Mouse (Mus musculus) heart, embryonic 16.5 days (tissue): ENCODE measurements at regions not wholly inside any gene's neighbourhood (a gene's known extent, or its start where the extent isn't known, plus 50 kb on each side); places are given as distances from the start of the nearest gene placed in this dataset.
"Not testable (repeated sequence)": the region's sequence is repeated elsewhere in the genome, so short reads cannot be mapped to it uniquely, and the experiment has no call there.

Experiments used
- ATAC-seq: fragments of 200-750 bp; cut with Nextera tagmentation; replicated peaks from 2 replicates; pipeline ENCODE4 v1.8.0; 2017; ENCODE audit warnings: moderate number of reproducible peaks; ENCODE audit not compliant: insufficient read depth, low FRiP score; ENCODE audit errors: extremely low read depth
- H3K27ac ChIP-seq: fragments of 300-500 bp; sonication (generic); 2 replicates; pipeline ENCODE4 v1.5.1; 2014; ENCODE audit warnings: mild to moderate bottlenecking, low read length, control low read depth, moderate library complexity
- H3K27me3 ChIP-seq: fragments of 300-500 bp; sonication (generic); 2 replicates; pipeline ENCODE4 v1.6.1; 2014; ENCODE audit warnings: low read length, mixed read lengths; ENCODE audit not compliant: control insufficient read depth, insufficient read depth
- H3K36me3 ChIP-seq: fragments of 300-500 bp; sonication (generic); 2 replicates; pipeline ENCODE4 v1.6.1; 2014; ENCODE audit not compliant: control insufficient read depth, insufficient read depth
- H3K4me1 ChIP-seq: fragments of 300-500 bp; sonication (generic); 2 replicates; pipeline ENCODE4 v1.6.1; 2014; ENCODE audit warnings: low read length, mixed read lengths; ENCODE audit not compliant: control insufficient read depth, insufficient read depth
- H3K4me2 ChIP-seq: fragments of 300-500 bp; sonication (generic); 2 replicates; pipeline ENCODE4 v1.6.1; 2014; ENCODE audit warnings: low read depth, mild to moderate bottlenecking, control low read depth, low read length
- H3K4me3 ChIP-seq: fragments of 300-500 bp; sonication (generic); 2 replicates; pipeline ENCODE4 v1.5.1; 2014; ENCODE audit warnings: mild to moderate bottlenecking, control low read depth, low read length
- H3K9ac ChIP-seq: fragments of 300-500 bp; sonication (generic); 2 replicates; pipeline ENCODE4 v1.6.1; 2014; ENCODE audit warnings: low read length, control low read depth
- H3K9me3 ChIP-seq: fragments of 300-500 bp; sonication (generic); replicated peaks from 2 replicates; pipeline ENCODE4 v1.6.1; 2016; ENCODE audit warnings: low read length; ENCODE audit not compliant: control insufficient read depth
- WGBS: fragments of 180-500 bp; shearing (Covaris S2); extraction: QIAGEN DNeasy Blood & Tissue Kit; methylation state at CpG from one replicate; pipeline ENCODE4 v1.1.7; 2014; 5-methylcytosine and 5-hydroxymethylcytosine counted together

- Histone ChIP-seq H3K9me3 (no peaks in the 10 kb centered on the region), H3K27me3 (no peaks in the 10 kb centered on the region), H3K9ac (no peak overlapping the region), H3K4me1 (no peaks in the 10 kb centered on the region), H3K4me3 (no peak overlapping the region), H3K4me2 (no peak overlapping the region), H3K27ac (no peak overlapping the region), H3K36me3 (no peaks in the 10 kb centered on the region)
- no peak for ATAC-seq
- WGBS: 62% methylated on average over 2 of the region's 2 CpGs
Measured at GRCm38 (mm10) chr3:18479557-18479956, 531.3 kb downstream of the Cypt12 start.

GRCm38 (mm10) chr3:18482006-18482405, 533.8 kb downstream of the Cypt12 start:
- H3K4me2 ChIP-seq: no peak overlapping the region
- H3K4me3 ChIP-seq: no peak overlapping the region
- H3K9me3 ChIP-seq: no peaks in the 10 kb centered on the region
- no peaks in the 10 kb centered on the region for H3K4me1 ChIP-seq
- no peak for ATAC-seq
- H3K27me3 ChIP-seq: no peaks in the 10 kb centered on the region
- H3K36me3 ChIP-seq: no peaks in the 10 kb centered on the region
- H3K27ac ChIP-seq: no peak overlapping the region
- WGBS: 65% methylated on average over 2 of the region's 2 CpGs
- no peak overlapping the region for H3K9ac ChIP-seq

GRCm38 (mm10) chr3:18488886-18489285, 540.7 kb downstream of the Cypt12 start:
- H3K4me3 ChIP-seq: no peak overlapping the region
- no peaks in the 10 kb centered on the region for H3K36me3 ChIP-seq
- no peaks in the 10 kb centered on the region for H3K27me3 ChIP-seq
- no peak for ATAC-seq
- H3K9me3 ChIP-seq: no peaks in the 10 kb centered on the region
- no peaks in the 10 kb centered on the region for H3K4me1 ChIP-seq
- WGBS: 60% methylated on average over 2 of the region's 2 CpGs
- no peak overlapping the region for H3K27ac ChIP-seq
- H3K4me2 ChIP-seq: no peak overlapping the region
- H3K9ac ChIP-seq: no peak overlapping the region

- 69% methylated on average over 3 of the region's 3 CpGs for WGBS
- Histone ChIP-seq H3K36me3 (no peaks in the 10 kb centered on the region), H3K4me3 (no peak overlapping the region), H3K27me3 (no peaks in the 10 kb centered on the region), H3K4me1 (no peaks in the 10 kb centered on the region), H3K9ac (no peak overlapping the region), H3K9me3 (no peaks in the 10 kb centered on the region), H3K4me2 (no peak overlapping the region), H3K27ac (no peak overlapping the region)
- no peak for ATAC-seq
Measured at GRCm38 (mm10) chr3:18522562-18522961, 574.4 kb downstream of the Cypt12 start.

- 68% methylated on average over 2 of the region's 2 CpGs for WGBS
- no peak overlapping the region for H3K27ac ChIP-seq
- ATAC-seq: no peak
Measured at GRCm38 (mm10) chr3:18524011-18524410, 575.8 kb downstream of the Cypt12 start.

DNA sequence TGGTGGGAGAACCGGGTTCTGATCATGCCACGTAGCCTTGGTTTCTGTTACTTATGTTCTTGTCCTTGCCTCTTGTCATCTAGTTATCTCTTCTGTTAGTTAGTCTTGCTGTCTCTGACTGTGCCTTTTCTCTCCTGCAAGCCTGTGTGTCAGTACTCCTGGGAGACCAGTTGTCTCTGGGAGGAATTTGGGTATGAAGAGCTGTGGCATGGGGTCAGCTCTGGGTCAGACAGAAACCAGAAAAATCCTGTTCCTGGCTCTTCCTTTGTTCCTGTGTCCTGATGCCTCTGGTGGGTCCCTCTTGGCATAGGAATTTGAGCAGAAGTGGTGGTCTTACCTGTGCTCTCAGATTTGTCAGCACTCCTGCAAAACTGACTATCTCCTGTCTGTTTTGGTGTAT, 609.0 kb downstream of the Cypt12 start:
- 80% methylated on average over 2 of the region's 2 CpGs for WGBS
- H3K4me1 ChIP-seq: no peaks in the 10 kb centered on the region
- no peak for ATAC-seq

More at GRCm38 (mm10) chr3:18524011-18524410, 575.8 kb downstream of the Cypt12 start:
- H3K9me3 ChIP-seq: no peaks in the 10 kb centered on the region
- H3K4me1 ChIP-seq: no peaks in the 10 kb centered on the region
- H3K36me3 ChIP-seq: no peaks in the 10 kb centered on the region
- H3K4me3 ChIP-seq: no peak overlapping the region
- no peak overlapping the region for H3K9ac ChIP-seq
- H3K4me2 ChIP-seq: no peak overlapping the region
- no peaks in the 10 kb centered on the region for H3K27me3 ChIP-seq

GRCm38 (mm10) chr3:18560282-18560785, 612.1 kb downstream of the Cypt12 start:
- WGBS: 57% methylated on average over 4 of the region's 4 CpGs
- no peaks in the 10 kb centered on the region for H3K36me3 ChIP-seq
- no peaks in the 10 kb centered on the region for H3K4me1 ChIP-seq
- H3K4me3 ChIP-seq: no peak overlapping the region
- ATAC-seq: no peak
- H3K9ac ChIP-seq: no peak overlapping the region
- H3K27ac ChIP-seq: no peak overlapping the region
- no peaks in the 10 kb centered on the region for H3K9me3 ChIP-seq
- no peaks in the 10 kb centered on the region for H3K27me3 ChIP-seq
- H3K4me2 ChIP-seq: no peak overlapping the region

More for the DNA sequence above, 609.0 kb downstream of the Cypt12 start:
- H3K9ac ChIP-seq: no peak overlapping the region
- no peaks in the 10 kb centered on the region for H3K36me3 ChIP-seq
- no peaks in the 10 kb centered on the region for H3K27me3 ChIP-seq
- H3K9me3 ChIP-seq: no peaks in the 10 kb centered on the region
- H3K27ac ChIP-seq: no peak overlapping the region
- no peak overlapping the region for H3K4me3 ChIP-seq
- H3K4me2 ChIP-seq: no peak overlapping the region

DNA sequence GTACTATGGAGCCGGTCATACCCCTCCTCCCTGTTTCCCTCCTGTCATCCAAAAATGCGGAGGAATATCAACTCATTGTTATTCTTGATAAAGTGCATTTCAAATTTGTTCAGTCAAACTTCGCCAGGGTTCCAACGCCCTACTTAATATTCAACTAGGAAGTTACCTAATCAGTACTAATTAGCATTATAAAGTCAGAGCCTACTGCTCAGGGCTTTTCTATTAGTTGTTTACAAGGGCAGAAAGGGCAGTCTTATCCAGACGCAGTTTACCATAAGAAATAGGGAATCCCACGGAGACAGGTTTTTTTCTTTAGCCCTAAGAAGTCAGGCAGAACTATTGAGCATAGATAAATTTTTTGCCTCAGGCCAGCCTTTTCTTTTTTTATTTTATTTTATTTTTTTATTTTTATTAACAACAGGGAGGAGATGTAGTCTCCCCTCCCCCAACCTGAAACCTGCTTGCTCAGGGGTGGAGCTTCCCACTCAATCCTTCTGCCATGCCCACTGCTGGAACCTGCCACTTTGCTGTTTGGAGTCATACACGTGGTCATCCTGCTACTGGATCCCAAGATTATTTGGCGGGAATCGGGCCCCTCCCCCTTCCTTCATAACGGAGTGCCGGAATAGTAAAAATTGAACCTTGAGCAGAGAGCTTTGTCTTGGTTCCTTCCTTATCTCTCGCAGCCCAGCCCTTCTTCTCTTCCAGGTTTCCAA, 632.9 kb downstream of the Cypt12 start:
- not testable (repeated sequence) for H3K4me2 ChIP-seq, H3K4me3 ChIP-seq, H3K27me3 ChIP-seq, H3K9ac ChIP-seq, H3K4me1 ChIP-seq, H3K9me3 ChIP-seq, H3K36me3 ChIP-seq, H3K27ac ChIP-seq, ATAC-seq
- WGBS: 63% methylated on average over 12 of the region's 12 CpGs

- H3K9ac ChIP-seq: no peak overlapping the region
- H3K4me1 ChIP-seq: peaks cover 18% of the 10 kb centered on the region
- WGBS: 32% methylated on average over 7 of the region's 7 CpGs
- no peaks in the 10 kb centered on the region for H3K9me3 ChIP-seq
- H3K27ac ChIP-seq: no peak overlapping the region
- H3K27me3 ChIP-seq: no peaks in the 10 kb centered on the region
- no peak for ATAC-seq
- no peak overlapping the region for H3K4me3 ChIP-seq
- H3K36me3 ChIP-seq: no peaks in the 10 kb centered on the region
- no peak overlapping the region for H3K4me2 ChIP-seq
Measured at GRCm38 (mm10) chr3:18620608-18621007, 672.4 kb downstream of the Cypt12 start.
